In the genomic region with DNA sequence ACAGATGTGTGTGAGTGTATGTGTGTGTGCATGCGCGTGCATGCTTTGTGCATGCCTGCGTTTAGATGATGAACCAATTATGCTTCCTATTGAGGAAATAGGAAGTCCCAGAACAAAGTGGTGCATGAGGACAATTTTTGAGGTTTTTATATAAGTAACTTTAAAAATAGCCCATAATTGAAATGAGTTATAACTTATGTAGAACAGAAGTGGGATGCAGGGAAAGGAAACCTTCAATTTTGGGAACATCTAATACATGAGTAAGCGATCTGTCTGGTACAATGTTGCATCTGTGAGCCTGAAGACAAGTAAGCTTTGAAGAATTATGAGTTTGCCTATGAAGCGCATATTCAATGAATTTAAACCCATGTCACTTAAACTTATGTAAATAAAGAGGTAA, we compare ENCODE assay signal across 35 mouse cellular contexts.
"Had no signal": no experiment of that assay in that cellular context is flagged by ENCODE, and none has a peak within 500 bp of the region (broad histone marks: within the 10 kb centered on the region; RNA-seq: fewer than 3 reads in every experiment).

No protein-coding gene starts in this region.

- DNase-seq: heart, postnatal 10 days; heart, postnatal 14 days; heart, postnatal 36 days; heart, postnatal 4 days; kidney, adult 11 months; kidney, adult 18-20 months; kidney, adult 2 months; kidney, adult 8-10 months; kidney, adult 9 months; kidney, postnatal 10 days; kidney, postnatal 14 days; kidney, postnatal 25 days; kidney, postnatal 36 days; kidney, postnatal 4 days; layer of hippocampus, adult 9-11 months; layer of hippocampus, postnatal 36 days had no signal

- H3K4me1 ChIP-seq: heart, embryonic 12.5 days; heart, embryonic 13.5 days; heart, embryonic 15.5 days; hindbrain, embryonic 10.5 days; hindbrain, embryonic 12.5 days; hindbrain, embryonic 13.5 days; hindbrain, embryonic 15.5 days; intestine, embryonic 15.5 days; kidney, embryonic 15.5 days had no signal

- H3K36me3 ChIP-seq: heart, embryonic 12.5 days; heart, embryonic 13.5 days; heart, embryonic 15.5 days; hindbrain, embryonic 10.5 days; hindbrain, embryonic 12.5 days; hindbrain, embryonic 13.5 days; hindbrain, embryonic 15.5 days; intestine, embryonic 15.5 days; kidney, embryonic 15.5 days had no signal

- H3K27ac ChIP-seq: heart, embryonic 13.5 days; heart, embryonic 15.5 days; hindbrain, embryonic 10.5 days; hindbrain, embryonic 12.5 days; hindbrain, embryonic 13.5 days; hindbrain, embryonic 14.5 days; hindbrain, embryonic 15.5 days; hindbrain, postnatal 0 days; intestine, embryonic 15.5 days; kidney, embryonic 15.5 days; kidney, postnatal 0 days; layer of hippocampus, adult 2 months; left cerebral cortex, adult 2 months had no signal

- H3K9ac ChIP-seq: heart, embryonic 12.5 days; heart, embryonic 13.5 days; heart, embryonic 15.5 days; hindbrain, embryonic 12.5 days; hindbrain, embryonic 13.5 days; hindbrain, embryonic 14.5 days; hindbrain, embryonic 15.5 days; intestine, embryonic 15.5 days; kidney, embryonic 15.5 days had no signal

- ATAC-seq: hindbrain, embryonic 16.5 days; hindbrain, postnatal 0 days; inflammation-experienced regulatory T-cells, adult 6 months; intestine, embryonic 15.5 days; intestine, embryonic 16.5 days; intestine, postnatal 0 days had no signal

- H3K4me3 ChIP-seq: heart, embryonic 12.5 days; heart, embryonic 13.5 days; heart, embryonic 15.5 days; hindbrain, embryonic 10.5 days; hindbrain, embryonic 12.5 days; hindbrain, embryonic 13.5 days; hindbrain, embryonic 15.5 days; intestine, embryonic 15.5 days; kidney, embryonic 15.5 days; layer of hippocampus, adult 2 months; left cerebral cortex, adult 2 months had no signal

- H3K27me3 ChIP-seq: heart, embryonic 12.5 days; heart, embryonic 13.5 days; heart, embryonic 15.5 days; hindbrain, embryonic 12.5 days; hindbrain, embryonic 13.5 days; hindbrain, embryonic 15.5 days; intestine, embryonic 15.5 days; kidney, embryonic 15.5 days had no signal

- H3K4me2 ChIP-seq: heart, embryonic 11.5 days; heart, embryonic 12.5 days; heart, embryonic 13.5 days; heart, embryonic 15.5 days; hindbrain, embryonic 12.5 days; hindbrain, embryonic 13.5 days; hindbrain, embryonic 14.5 days; hindbrain, embryonic 15.5 days; intestine, embryonic 15.5 days; kidney, embryonic 15.5 days had no signal

- H3K9me3 ChIP-seq: heart, embryonic 12.5 days; heart, embryonic 15.5 days; hindbrain, embryonic 10.5 days; hindbrain, embryonic 12.5 days; hindbrain, embryonic 13.5 days; hindbrain, embryonic 15.5 days; intestine, embryonic 15.5 days; kidney, embryonic 15.5 days had no signal
